Mouse (Mus musculus) layer of hippocampus, postnatal 14 days (tissue): ENCODE measurements around the gene Plekhm2. TPM values are rescaled to one million over a fixed set of nuclear protein-coding genes. Genes with fewer than 3 reads are reported as not detected.

Experiments used
- DNase-seq, 2 experiments: peaks; one replicate each; pipeline ENCODE4 v3.0.0; 2021 to 2022; ENCODE audit warnings: low spot score in 2 of 2, mixed read lengths in 1 of 2
- total RNA-seq, 2 experiments: library from RNA; stranded (reverse); gene quantifications; 2 replicates each; pipeline ENCODE4 v1.2.3; 2021

Plekhm2 gene
- total RNA-seq, 2 experiments from 2014 or later, result 47.8 to 55.4 TPM

GRCm38 (mm10) chr4:141632111-141632873 lies 32.4 kb downstream of the Plekhm2 start:
- DNase-seq, result no peak

DNA sequence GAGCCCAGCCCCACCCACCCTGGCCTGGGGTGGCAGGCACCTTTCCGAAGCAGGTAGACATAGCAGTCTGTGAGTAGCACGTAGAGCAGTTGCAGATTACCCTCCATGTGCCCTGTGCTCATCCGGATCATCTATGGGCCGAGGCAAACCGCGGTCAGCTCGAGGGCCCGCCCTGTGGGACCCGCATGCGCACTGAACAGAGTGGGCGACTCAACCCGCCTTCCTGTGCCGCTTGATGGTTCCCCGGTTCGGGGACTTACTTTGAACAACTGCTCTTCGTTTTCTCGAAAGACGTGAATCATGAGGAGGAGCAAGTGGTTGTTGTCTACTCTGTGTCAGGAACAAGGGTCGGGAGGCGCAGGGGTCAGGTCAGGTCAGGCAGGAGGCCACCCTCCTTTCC lies 33.4 kb downstream of the Plekhm2 start:
- no peak for DNase-seq

DNA sequence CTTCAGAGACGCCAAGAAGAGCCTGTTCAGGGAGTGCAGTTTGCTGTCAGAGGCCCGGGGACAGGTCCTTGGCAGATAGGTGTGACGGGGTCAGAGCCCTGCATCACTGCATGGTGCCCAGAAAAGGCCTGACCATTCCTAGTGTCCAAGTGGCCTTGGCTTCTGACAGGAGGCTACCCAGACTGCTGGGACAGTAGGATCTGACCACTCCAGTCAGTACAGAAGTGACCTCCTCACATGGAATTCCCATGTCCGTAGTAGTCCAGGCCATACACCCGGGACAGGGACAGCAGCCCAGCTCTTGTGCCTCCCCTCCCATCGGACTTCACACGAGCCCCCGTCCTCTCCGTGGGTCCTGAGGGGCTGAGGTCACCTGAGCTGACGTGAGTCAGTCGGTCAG lies 34.7 kb downstream of the Plekhm2 start:
- no peak for DNase-seq

GRCm38 (mm10) chr4:141628661-141629060 lies 36.0 kb downstream of the Plekhm2 start:
- DNase-seq, result no peak

- DNase-seq, result no peak
These were observed 37.2 kb downstream of the Plekhm2 start for GRCm38 (mm10) chr4:141627502-141627901.

GRCm38 (mm10) chr4:141625774-141626550 lies 38.7 kb downstream of the Plekhm2 start:
- DNase-seq, result no peak

GRCm38 (mm10) chr4:141624983-141625773 lies 39.5 kb downstream of the Plekhm2 start:
- no peak for DNase-seq

DNA sequence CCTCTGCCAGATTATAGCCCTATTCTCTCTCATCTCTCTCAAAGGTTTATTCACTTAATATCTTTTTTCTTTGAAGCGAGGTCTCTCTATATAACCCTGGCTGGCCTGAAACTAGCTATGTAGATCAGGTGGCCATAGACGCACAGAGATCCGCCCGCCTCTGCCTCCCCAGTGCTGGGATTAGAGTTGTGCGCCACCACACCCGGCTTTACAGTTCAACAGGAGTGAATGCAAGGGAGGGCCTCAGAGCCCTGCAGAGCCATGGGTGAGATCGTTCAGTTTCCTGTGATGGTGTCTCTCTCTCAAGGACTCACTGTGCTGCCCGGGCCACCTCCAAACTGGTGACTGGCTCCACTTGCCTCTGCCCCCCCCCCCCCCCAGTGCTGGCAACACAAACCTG lies 40.6 kb downstream of the Plekhm2 start:
- DNase-seq, result no peak

- peak in 1 of 2 experiments; percentile 28 for DNase-seq
These were observed 41.0 kb downstream of the Plekhm2 start, which contains the start of gene Slc25a34 for GRCm38 (mm10) chr4:141623666-141624065. Gene Slc25a34, minus strand, starts transcription at chr4:141623821.

DNA sequence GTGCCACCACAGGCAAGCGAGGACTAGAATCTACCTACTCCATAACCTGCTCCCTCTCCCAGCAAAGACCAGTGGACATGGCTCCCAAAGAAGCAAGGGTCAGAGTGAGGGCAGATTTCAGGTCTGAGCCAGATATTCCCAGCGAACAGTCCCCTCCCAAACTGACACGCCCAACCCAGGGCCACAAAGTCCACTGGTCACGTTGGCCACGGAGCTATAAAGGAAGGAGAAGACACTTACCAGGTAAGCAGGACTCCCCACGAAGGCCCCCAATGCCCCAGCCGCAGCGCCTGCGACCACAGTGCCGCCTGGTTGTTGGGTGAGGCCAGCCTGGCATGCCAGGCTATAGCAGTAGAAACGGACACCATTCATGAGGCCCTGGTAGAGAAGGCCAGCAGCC lies 41.7 kb downstream of the Plekhm2 start:
- no peak for DNase-seq

DNA sequence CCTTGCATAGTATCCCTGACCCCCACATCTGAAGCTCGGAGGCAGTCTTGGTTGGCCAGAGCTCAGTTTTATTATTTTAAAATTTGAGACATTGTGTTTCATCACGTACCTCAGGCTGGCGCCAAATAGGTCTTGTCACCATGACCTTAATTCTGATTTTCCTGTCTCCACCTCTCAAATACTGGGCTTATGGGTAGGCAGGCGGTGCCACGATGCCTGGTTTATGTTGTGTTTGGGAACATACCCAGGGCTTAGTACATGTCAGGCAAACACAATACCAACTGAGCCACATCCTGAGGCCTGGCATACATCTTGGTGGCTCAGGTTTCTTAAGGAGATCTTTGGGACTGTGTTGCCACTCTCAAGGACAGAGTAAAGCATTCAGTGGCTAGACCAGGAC lies 42.1 kb downstream of the Plekhm2 start:
- no peak for DNase-seq

DNA sequence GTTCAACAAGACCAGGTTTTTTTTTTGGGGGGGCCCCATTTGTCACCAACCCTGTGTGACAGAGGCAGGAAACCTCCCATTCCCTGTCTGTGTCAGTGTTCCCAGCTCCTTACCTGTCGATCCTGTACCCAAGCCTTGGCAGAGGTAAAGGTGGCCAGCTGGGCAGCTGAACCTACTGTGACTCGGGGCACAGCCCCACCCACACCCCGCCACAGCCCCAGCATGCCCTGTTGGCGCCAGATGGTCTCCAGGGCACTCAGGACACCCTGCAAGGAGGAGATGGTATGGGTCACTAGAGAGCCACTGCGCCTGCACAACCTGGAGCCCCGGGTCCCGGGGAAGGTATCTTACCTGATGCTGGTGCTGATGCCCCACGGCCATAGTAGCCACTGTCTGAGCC lies 42.6 kb downstream of the Plekhm2 start:
- DNase-seq, result no peak

DNA sequence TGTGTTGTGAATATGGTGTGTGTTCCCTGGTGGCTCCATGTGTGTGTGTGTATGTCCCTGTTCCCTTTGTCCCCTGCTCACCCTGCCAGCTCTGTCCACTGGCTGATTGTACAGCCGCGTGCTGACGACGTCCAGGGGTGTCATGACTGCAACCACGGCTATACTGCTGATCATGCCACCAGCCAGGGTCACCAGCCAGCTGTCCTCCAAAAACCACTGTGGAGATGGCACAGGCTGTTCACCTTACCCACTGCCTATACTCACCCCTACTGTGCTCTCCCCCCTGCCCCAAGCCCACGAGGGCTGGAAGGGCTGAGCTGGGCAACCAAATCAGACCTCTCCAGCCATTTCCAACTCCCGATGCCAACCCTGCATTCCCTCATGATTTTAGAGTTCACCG lies 43.4 kb downstream of the Plekhm2 start:
- DNase-seq, result no peak

GRCm38 (mm10) chr4:141619299-141619883 lies 45.3 kb downstream of the Plekhm2 start:
- DNase-seq, result no peak

GRCm38 (mm10) chr4:141618565-141619243 lies 46.0 kb downstream of the Plekhm2 start, which contains the start of gene Tmem82:
Gene Tmem82, minus strand, starts transcription at chr4:141618633.
- DNase-seq, result peak in 1 of 2 experiments; percentile 45

DNA sequence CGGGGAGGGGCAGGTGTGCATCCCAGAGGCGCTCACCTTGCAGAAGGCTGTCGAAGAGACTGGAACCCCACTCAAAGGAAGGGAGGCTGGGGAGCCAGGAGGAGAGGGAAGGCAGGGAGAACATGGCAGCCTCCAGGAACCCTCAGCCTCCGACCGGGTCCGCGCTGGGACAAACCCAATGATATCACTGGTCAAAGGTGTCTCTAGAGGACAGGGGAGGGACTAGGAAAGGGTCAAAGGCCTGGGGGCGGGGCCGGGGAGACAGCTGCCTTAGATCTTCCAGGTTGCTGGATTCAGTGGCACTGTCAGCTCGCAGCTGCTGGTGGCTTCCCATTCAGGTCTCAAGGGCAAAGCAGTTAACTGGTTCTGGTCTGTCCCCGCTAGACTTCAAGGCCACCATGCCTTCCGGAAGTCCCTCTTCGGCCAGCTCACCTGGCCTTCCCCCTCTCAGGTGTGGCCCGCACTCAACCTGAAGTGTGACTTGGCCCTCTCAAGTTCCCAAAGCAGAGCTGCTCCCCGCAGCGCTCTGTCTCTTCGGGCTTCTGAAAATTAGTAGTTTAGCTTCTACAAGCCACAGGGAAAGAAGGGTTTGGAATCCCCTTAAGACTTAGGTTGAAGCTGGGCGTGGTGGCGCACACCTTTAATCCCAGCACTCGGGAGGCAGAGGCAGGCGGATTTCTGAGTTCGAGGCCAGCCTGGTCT lies 46.7 kb downstream of the Plekhm2 start:
- DNase-seq, result no peak

DNA sequence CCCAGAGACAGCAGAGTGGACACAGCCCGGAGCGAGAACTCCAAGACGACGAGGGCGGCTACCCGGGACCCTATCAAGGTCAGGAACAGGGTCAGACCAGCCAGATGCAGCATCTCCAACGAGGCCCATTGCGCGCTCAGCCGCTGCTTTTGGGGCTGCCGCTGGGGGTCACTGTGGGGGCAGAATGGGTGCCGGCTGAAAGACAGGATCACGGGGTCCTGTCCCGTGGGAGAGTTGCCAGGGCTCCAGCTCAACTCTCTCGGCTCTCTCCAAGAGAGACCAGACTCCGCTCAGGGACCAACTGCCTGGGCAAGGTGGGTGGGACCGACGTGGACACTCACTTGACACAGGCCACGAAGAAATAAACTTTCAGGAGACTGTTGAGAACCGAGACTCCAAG lies 47.4 kb downstream of the Plekhm2 start:
- DNase-seq, result peak; percentile 43 to 48

GRCm38 (mm10) chr4:141616811-141617210 lies 47.9 kb downstream of the Plekhm2 start:
- no peak for DNase-seq

- DNase-seq, result no peak
These were observed 49.8 kb downstream of the Plekhm2 start for GRCm38 (mm10) chr4:141614946-141615345.

GRCm38 (mm10) chr4:141609538-141609937 lies 55.2 kb downstream of the Plekhm2 start:
- DNase-seq, result no peak
